Mouse (Mus musculus) left cerebral cortex, postnatal 4 days (tissue): ENCODE measurements around the gene Gm10282. TPM values are rescaled to one million over a fixed set of nuclear protein-coding genes. Genes with fewer than 3 reads are reported as not detected.

Experiments used
- DNase-seq: peaks from one replicate; pipeline ENCODE4 v3.0.0-alpha.2; 2022
- intact Hi-C: fragments of 180-260 bp; cut with DNase I; formaldehyde crosslinking; loops from one replicate; pipeline ENCODE4 v1.15.1; 2025
- total RNA-seq, 2 experiments: library from RNA; stranded (reverse); gene quantifications; 2 replicates each; pipeline ENCODE4 v1.2.3; 2021

Gene Gm10282
- total RNA-seq, 2 experiments from 2014 or later: 18.5 to 19.4 TPM

DNA sequence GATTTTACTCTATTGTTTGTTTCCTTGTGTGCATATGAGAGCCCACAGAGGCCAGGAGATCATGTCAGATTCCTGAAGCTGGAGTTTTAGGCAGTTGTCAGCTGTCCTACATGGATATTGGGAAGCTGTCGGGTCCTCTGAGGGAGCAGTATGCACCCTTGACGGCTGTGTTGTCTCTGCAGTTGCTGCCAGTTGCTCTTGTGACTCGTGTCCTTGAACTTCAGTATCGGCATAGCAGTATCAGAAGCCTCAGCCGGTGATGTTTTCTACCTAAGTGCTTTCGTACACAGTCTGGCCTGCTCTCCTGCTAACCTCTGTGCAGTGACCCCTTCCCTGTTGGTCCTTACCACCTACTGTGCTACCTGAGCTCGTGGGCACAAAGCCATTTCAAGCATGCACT is 41.6 kb downstream of the Gm10282 start:
- DNase-seq: no peak

DNA sequence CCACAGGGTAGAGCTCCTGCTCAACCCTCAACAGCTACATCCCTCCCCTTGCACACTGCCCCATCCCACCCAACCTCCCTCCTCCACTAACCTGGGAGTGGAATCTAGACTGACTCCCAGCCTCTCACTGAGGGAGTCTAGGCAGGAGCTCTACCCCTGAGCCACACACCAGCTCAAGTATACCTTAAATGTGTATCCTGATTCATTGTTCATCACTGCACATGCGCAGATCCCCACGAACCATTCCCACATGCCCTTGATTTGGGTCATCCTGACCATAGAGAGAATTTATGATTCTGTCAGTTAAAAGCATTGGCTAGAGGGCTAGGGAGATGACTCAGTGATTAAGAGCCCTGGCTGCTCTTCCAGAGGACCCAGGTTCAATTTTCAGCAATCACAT is 42.3 kb downstream of the Gm10282 start:
- intact Hi-C loops: loop anchor here (10.0 kb wide), 1 partner anchor 102 kb away; no protein-coding TSS in a partner anchor
- no peak for DNase-seq

More for the DNA sequence above, 41.6 kb downstream of the Gm10282 start:
- intact Hi-C loops: loop anchor here (10.0 kb wide), 1 partner anchor 101 kb away; no protein-coding TSS in a partner anchor

DNA sequence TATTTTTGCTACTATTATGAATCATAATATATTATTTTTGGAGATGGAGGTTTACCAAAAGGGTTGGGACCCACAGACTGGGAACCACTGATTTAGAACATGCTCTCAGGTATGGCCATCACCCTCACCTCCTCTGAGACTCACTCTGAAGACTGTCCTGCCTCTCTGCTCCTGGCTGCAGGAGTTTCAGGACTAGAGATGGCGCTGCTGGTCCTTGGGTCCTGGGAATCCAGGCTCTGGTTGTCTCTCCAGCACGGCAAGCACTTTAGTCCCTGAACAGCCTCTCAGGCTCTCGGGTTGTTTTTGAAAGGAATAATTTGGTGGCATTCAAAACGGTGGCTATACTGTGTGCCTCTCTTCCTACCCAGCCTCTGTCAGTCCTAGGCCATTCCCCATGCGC is 43.2 kb downstream of the Gm10282 start:
- intact Hi-C loops: loop anchor here (10.0 kb wide), 1 partner anchor 103 kb away; no protein-coding TSS in a partner anchor
- no peak for DNase-seq

DNA sequence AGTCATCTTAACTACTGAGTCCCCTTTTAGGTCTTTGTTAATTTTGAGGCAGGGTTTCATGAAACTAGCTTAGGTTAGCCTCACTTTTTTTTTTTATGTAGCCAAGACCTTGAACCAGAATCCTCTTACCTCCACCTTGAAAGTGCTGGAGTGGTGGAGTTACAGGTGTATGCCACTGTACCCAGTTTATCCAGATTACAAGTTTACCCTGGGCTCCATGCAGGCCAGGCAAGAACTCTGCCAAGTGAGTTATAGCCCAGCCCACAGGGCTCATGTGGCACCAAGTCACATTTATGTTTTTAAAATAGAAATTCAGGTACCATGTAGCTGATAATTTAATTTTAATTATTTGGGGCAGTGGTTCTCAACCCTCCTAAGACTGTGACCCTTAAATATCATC is 43.6 kb downstream of the Gm10282 start:
- intact Hi-C loops: loop anchor here (10.0 kb wide), 1 partner anchor 103 kb away; no protein-coding TSS in a partner anchor
- DNase-seq: no peak

DNA sequence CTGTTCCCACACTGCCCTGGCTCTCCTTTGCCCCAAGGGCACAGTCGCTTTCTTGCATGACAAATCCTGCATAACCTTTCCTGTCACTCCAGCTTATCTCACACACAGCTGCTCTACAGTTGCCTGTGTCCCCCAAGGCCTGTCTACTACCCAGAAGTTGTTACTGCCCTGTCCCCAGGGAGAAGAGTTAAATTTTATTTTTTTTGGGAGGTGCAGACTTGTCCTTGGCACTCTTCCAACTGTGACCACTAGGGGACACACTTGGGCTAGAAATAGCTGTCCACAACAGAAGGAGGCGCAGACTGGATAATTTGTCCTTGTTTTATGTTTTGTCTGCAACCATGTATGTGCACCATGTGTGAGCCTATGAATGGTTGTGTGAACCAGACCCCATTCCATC is 44.0 kb downstream of the Gm10282 start:
- peak; percentile 48 for DNase-seq

DNA sequence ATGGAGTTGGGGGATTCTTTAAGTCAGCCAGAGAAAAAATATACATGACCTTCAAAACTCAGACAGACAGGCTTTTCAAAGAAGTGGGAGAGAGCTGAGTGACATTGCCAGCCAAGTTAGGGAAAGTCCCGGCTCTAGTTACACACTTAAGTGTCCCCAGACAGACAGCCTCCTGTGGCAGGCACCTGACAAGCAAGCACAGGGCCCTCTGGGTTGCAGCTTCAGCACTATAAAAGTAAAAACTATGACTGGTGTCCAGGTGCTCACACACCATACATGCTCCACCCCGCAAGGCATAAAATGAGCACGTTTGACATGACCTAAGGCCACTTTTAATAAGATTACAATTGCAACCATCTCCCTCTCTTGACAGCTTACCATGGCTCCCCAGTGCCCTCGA is 44.5 kb downstream of the Gm10282 start:
- DNase-seq: no peak
- intact Hi-C loops: loop anchor here (10.0 kb wide), 1 partner anchor 104 kb away; no protein-coding TSS in a partner anchor

More for the DNA sequence above, 44.0 kb downstream of the Gm10282 start:
- intact Hi-C loops: loop anchor here (10.0 kb wide), 1 partner anchor 104 kb away; no protein-coding TSS in a partner anchor

DNA sequence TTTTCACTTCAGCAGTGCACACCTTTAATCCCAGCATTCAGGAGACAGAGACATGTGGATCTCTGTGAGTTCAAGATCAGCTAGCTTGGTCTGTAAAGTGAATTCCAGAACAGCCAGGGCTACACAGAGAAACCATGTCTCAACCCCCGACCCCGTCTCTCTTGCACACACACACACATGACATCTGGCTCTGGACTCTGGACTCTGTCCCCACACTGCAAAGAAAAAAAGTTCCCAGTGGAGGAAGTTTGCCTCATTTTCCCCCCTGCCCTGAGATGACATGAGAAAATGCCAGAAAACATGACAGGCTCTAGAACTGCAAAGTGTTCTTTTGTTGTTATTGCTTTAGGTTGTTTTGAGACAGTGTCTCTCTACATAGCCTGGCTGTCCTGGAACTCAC is 45.2 kb downstream of the Gm10282 start:
- no peak for DNase-seq
- intact Hi-C loops: loop anchor here (10.0 kb wide), 1 partner anchor 105 kb away; no protein-coding TSS in a partner anchor

DNA sequence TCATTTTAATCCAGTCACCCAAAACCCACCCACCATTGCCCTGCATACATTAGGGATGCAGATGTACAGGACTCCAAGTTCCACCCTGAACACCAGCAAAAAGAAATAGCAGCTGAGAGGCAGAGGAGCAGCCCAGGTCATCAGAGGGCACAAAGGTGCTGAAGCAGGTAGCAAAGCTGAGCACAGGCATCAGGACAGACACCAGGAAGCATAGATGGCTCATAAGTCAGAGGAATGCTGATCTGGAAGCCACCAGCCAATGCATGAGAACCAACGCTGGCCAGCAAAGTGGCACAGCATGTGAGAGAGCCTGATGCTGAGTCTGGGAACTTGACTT is 47.2 kb downstream of the Gm10282 start:
- intact Hi-C loops: no loop called here
- no peak for DNase-seq

DNA sequence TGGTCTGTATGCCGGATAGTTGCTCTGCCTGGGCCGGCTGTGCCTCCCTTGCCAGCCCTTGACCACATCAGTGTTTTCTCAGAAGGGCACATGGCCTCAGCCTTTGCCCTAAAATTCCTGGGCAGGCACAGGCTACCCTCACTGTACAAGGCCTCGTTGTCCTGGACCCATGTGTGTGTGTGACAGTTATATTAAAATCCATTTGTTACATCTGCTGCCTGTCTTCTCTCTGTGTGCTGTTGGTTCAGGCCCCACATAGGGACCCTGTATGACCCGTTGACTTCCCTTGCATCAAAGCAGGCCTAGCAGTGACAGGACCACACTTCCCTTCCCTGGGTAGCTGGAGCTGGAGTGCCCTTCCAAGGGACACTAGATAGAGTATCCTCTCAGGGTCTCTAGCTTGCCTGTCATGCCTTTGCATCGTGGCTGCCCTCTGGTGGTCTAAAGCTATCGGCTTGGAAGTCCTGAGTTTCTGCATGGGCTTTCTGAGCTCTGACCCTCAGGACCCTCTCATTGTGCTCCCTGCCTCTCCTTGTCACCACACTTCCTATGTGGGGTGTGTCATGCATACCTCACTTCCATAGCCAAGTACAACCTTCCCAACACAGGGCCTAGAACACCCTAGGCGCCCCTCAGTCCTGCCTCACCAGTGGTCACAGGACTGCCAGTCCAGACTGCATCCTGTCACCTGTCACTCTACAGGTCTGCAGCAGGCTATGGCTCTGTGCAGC is 47.7 kb downstream of the Gm10282 start:
- intact Hi-C loops: no loop called here

More for the DNA sequence above, 47.7 kb downstream of the Gm10282 start:
- peak; percentile 56 for DNase-seq

Other genes with a start within 250 kb of the Gm10282 start
- gene Olfr373, start 222.1 kb downstream of the Gm10282 start, total RNA-seq: not detected
- under 1 TPM in 1 of 2 experiments, not detected in 1; 0.04 TPM for gene Olfr374, start 198.2 kb downstream of the Gm10282 start, total RNA-seq
- gene Tpm4, start 170.3 kb downstream of the Gm10282 start, total RNA-seq: 10 to 100 TPM; 74.1 to 78.5 TPM
- 10 to 100 TPM; 49.6 to 55.4 TPM for gene Rab8a, start 144.1 kb downstream of the Gm10282 start, total RNA-seq
- gene Hsh2d, start 115.6 kb downstream of the Gm10282 start, total RNA-seq: not detected
- under 1 TPM in 1 of 2 experiments, not detected in 1; 0.16 TPM for gene Cib3, start 92.4 kb downstream of the Gm10282 start, total RNA-seq
- not detected for gene Gm11034, start 91.6 kb downstream of the Gm10282 start, total RNA-seq
- gene Fam32a, start 85.5 kb downstream of the Gm10282 start, total RNA-seq: 10 to 100 TPM; 71.3 to 76.4 TPM
- 100 to 1,000 TPM; 155 to 161 TPM for gene Ap1m1, start 65.2 kb downstream of the Gm10282 start, total RNA-seq
- 10 to 100 TPM; 13.1 to 15.1 TPM for gene Klf2, start 13.8 kb upstream of the Gm10282 start, total RNA-seq
- gene Eps15l1, start 116.2 kb upstream of the Gm10282 start, total RNA-seq: 10 to 100 TPM; 83.1 to 87.6 TPM
- 1 to 10 TPM in 1 of 2 experiments, under 1 TPM in 1; 0.74 to 1.1 TPM for gene Calr3, start 138.6 kb upstream of the Gm10282 start, total RNA-seq
- 10 to 100 TPM; 14.1 to 15.5 TPM for gene 1700030K09Rik, start 138.6 kb upstream of the Gm10282 start, total RNA-seq
- 10 to 100 TPM; 75.6 to 85.4 TPM for gene Cherp, start 170.0 kb upstream of the Gm10282 start, total RNA-seq
- 10 to 100 TPM; 35.2 to 39.2 TPM for gene Slc35e1, start 187.4 kb upstream of the Gm10282 start, total RNA-seq
- 10 to 100 TPM; 13.3 to 13.8 TPM for gene Med26, start 243.0 kb upstream of the Gm10282 start, total RNA-seq